ENCODE assay signal across 10 mouse cellular contexts in the genomic region with DNA sequence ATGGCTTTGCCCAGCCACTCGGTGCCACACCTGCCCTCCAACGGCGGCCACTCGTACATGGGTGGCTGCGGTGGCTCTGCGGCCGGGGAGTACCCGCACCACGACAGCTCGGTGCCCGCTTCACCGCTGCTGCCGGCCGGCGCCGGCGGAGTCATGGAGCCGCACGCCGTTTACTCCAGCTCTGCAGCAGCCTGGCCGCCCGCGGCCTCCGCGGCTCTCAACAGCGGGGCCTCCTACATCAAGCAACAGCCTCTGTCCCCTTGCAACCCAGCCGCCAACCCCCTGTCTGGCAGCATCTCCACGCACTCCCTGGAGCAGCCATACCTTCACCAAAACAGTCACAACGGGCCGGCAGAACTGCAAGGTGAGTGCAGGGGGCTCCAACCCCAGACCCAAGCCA. TPM values are rescaled to one million over a fixed set of nuclear protein-coding genes. Genes with fewer than 3 reads are reported as not detected.
A peak's percentile ranks its signal among the peaks of the same experiment; 100 is the strongest.
DNase-seq lines count a peak whose midpoint lies in the region; ATAC-seq and TF ChIP-seq lines count a peak whose summit lies in the region.
"Had no signal": no experiment of that assay in that cellular context is flagged by ENCODE, and none has a peak within 500 bp of the region (broad histone marks: within the 10 kb centered on the region; RNA-seq: fewer than 3 reads in every experiment).

No protein-coding gene starts in this region.

- H3K36me3 ChIP-seq in forebrain, embryonic 13.5 days (ENCODE audit: poor library complexity, severe bottlenecking): no peaks in the 10 kb centered on the region
- H3K36me3 ChIP-seq in limb, embryonic 15.5 days: no peaks in the 10 kb centered on the region
- H3K36me3 ChIP-seq in neural tube, embryonic 15.5 days: no peaks in the 10 kb centered on the region

- intact Hi-C loops in left cerebral cortex, adult 2 months (cut with DNase I): loop anchor here (5.0 kb wide), 1 partner anchor 188 kb away; no protein-coding TSS in a partner anchor
- intact Hi-C loops in left cerebral cortex, postnatal 10 days (cut with DNase I): no loop called here

- peaks cover 27% of the 10 kb centered on the region for H3K4me1 ChIP-seq in forebrain, embryonic 13.5 days
- peaks cover 40% of the 10 kb centered on the region for H3K4me1 ChIP-seq in limb, embryonic 15.5 days
- peaks cover 31% of the 10 kb centered on the region for H3K4me1 ChIP-seq in neural tube, embryonic 15.5 days

- TF ChIP-seq CTCF in left cerebral cortex, adult 2 months (IDR thresholded peaks at IDR 0.05): no peak

- H3K4me3 ChIP-seq in left cerebral cortex, adult 2 months: peak overlapping the region; percentile 48
- peak overlapping the region; percentile 41 for H3K4me3 ChIP-seq in forebrain, embryonic 13.5 days
- peak overlapping the region; percentile 57 for H3K4me3 ChIP-seq in limb, embryonic 15.5 days
- peak overlapping the region; percentile 37 for H3K4me3 ChIP-seq in neural tube, embryonic 15.5 days (replicated peaks)

- no peak for DNase-seq in left cerebral cortex, adult 2 months (ENCODE audit: extremely low spot score in 1 of 2, low spot score in 2 of 2)
- no peak for DNase-seq in left cerebral cortex, postnatal 10 days (ENCODE audit: extremely low spot score in 1 of 2, low spot score in 2 of 2)
- DNase-seq in embryo, embryonic 11 days: no peak
- DNase-seq in layer of hippocampus, postnatal 14 days (ENCODE audit: low spot score in 2 of 2): no peak
- no peak for DNase-seq in cerebellum, adult 18-20 months
- DNase-seq: cerebellum, postnatal 36 days; kidney, adult 11 months had no signal

- peak overlapping the region; percentile 73 for H3K4me2 ChIP-seq in forebrain, embryonic 13.5 days
- peak overlapping the region; percentile 99 for H3K4me2 ChIP-seq in limb, embryonic 15.5 days
- peak overlapping the region; percentile 67 for H3K4me2 ChIP-seq in neural tube, embryonic 15.5 days

- 1% methylated on average over 28 of the region's 30 CpGs for WGBS in forebrain, embryonic 13.5 days
- 8% methylated on average over 30 of the region's 30 CpGs for WGBS in limb, embryonic 15.5 days
- 1% methylated on average over 30 of the region's 30 CpGs for WGBS in neural tube, embryonic 15.5 days

- ATAC-seq in forebrain, embryonic 13.5 days: no peak
- ATAC-seq in limb, embryonic 15.5 days (ENCODE audit: insufficient number of reproducible peaks, low FRiP score, low TSS enrichment, low read depth): no peak
- ATAC-seq in neural tube, embryonic 15.5 days (ENCODE audit: low FRiP score): no peak

- H3K9me3 ChIP-seq in forebrain, embryonic 13.5 days (replicated peaks): no peaks in the 10 kb centered on the region
- no peaks in the 10 kb centered on the region for H3K9me3 ChIP-seq in limb, embryonic 15.5 days
- H3K9me3 ChIP-seq in neural tube, embryonic 15.5 days (replicated peaks): no peaks in the 10 kb centered on the region

- H3K9ac ChIP-seq in forebrain, embryonic 13.5 days: no peak overlapping the region
- no peak overlapping the region for H3K9ac ChIP-seq in limb, embryonic 15.5 days
- no peak overlapping the region; the same call in 1 of the 2 replicates for H3K9ac ChIP-seq in neural tube, embryonic 15.5 days (replicated peaks)

- peaks cover 99% of the 10 kb centered on the region for H3K27me3 ChIP-seq in forebrain, embryonic 13.5 days
- peaks cover 99% of the 10 kb centered on the region for H3K27me3 ChIP-seq in limb, embryonic 15.5 days
- H3K27me3 ChIP-seq in neural tube, embryonic 15.5 days (replicated peaks): peaks cover 97% of the 10 kb centered on the region

- no peak overlapping the region for H3K27ac ChIP-seq in left cerebral cortex, adult 2 months
- H3K27ac ChIP-seq in forebrain, embryonic 13.5 days: no peak overlapping the region
- no peak overlapping the region for H3K27ac ChIP-seq in limb, embryonic 15.5 days
- H3K27ac ChIP-seq in neural tube, embryonic 15.5 days (replicated peaks): no peak overlapping the region

RNA-seq across cellular contexts. Expression of gene Foxf1, which starts 0.8 kb away (rescaled TPM):
- total RNA-seq in left cerebral cortex, adult 2 months (2021): under 1 TPM; 0.79 to 0.91 TPM
- 1 to 10 TPM; 1.4 to 1.5 TPM for total RNA-seq in left cerebral cortex, postnatal 10 days (2021)
- 0.28 and 0.50 TPM in 2 replicates for polyA plus RNA-seq in forebrain, embryonic 13.5 days (2015; fragmentation: Nextera tagmentation; extraction: Ambion mirVana)
- polyA plus RNA-seq in limb, embryonic 15.5 days (2015; fragmentation: Nextera tagmentation; extraction: Ambion mirVana): 0.22 and 0.37 TPM in 2 replicates
- polyA plus RNA-seq in neural tube, embryonic 15.5 days (2015; fragmentation: Nextera tagmentation; extraction: Ambion mirVana): 1.6 and 15.7 TPM in 2 replicates
- total RNA-seq in layer of hippocampus, postnatal 14 days (2021): 1 to 10 TPM in 1 of 2 experiments, under 1 TPM in 1; 0.92 to 1.5 TPM

RNA-seq across cellular contexts. Expression of gene Mthfsd, which starts 23.2 kb away (rescaled TPM):
- total RNA-seq in left cerebral cortex, adult 2 months (2021): 10 to 100 TPM; 40.0 to 46.5 TPM
- total RNA-seq in left cerebral cortex, postnatal 10 days (2021): 10 to 100 TPM; 26.5 to 30.1 TPM
- 48.1 and 59.3 TPM in 2 replicates for polyA plus RNA-seq in forebrain, embryonic 13.5 days (2015; fragmentation: Nextera tagmentation; extraction: Ambion mirVana)
- polyA plus RNA-seq in limb, embryonic 15.5 days (2015; fragmentation: Nextera tagmentation; extraction: Ambion mirVana): 61.1 and 62.0 TPM in 2 replicates
- polyA plus RNA-seq in neural tube, embryonic 15.5 days (2015; fragmentation: Nextera tagmentation; extraction: Ambion mirVana): 50.6 and 52.5 TPM in 2 replicates
- 10 to 100 TPM; 35.6 to 35.9 TPM for total RNA-seq in layer of hippocampus, postnatal 14 days (2021)

RNA-seq across cellular contexts. Expression of gene Foxc2, which starts 31.0 kb away (rescaled TPM):
- 1 to 10 TPM; 1.5 to 2.3 TPM for total RNA-seq in left cerebral cortex, adult 2 months (2021)
- total RNA-seq in left cerebral cortex, postnatal 10 days (2021): 1 to 10 TPM; 2.8 to 3.1 TPM
- polyA plus RNA-seq in forebrain, embryonic 13.5 days (2015; fragmentation: Nextera tagmentation; extraction: Ambion mirVana): 0.79 and 0.90 TPM in 2 replicates
- polyA plus RNA-seq in limb, embryonic 15.5 days (2015; fragmentation: Nextera tagmentation; extraction: Ambion mirVana): 6.4 and 6.8 TPM in 2 replicates
- polyA plus RNA-seq in neural tube, embryonic 15.5 days (2015; fragmentation: Nextera tagmentation; extraction: Ambion mirVana): 3.4 TPM in 2 replicates
- 1 to 10 TPM in 1 of 2 experiments, under 1 TPM in 1; 0.95 to 1.6 TPM for total RNA-seq in layer of hippocampus, postnatal 14 days (2021)

RNA-seq across cellular contexts. Expression of gene Foxl1, which starts 42.7 kb away (rescaled TPM):
- total RNA-seq in left cerebral cortex, adult 2 months (2021): under 1 TPM in 1 of 2 experiments, not detected in 1; 0.21 TPM
- total RNA-seq in left cerebral cortex, postnatal 10 days (2021): under 1 TPM in 1 of 2 experiments, not detected in 1; 0.36 TPM
- 0.12 TPM in 1 of 2 replicates, not detected in the other for polyA plus RNA-seq in forebrain, embryonic 13.5 days (2015; fragmentation: Nextera tagmentation; extraction: Ambion mirVana)
- 0.20 and 0.29 TPM in 2 replicates for polyA plus RNA-seq in limb, embryonic 15.5 days (2015; fragmentation: Nextera tagmentation; extraction: Ambion mirVana)
- polyA plus RNA-seq in neural tube, embryonic 15.5 days (2015; fragmentation: Nextera tagmentation; extraction: Ambion mirVana): 0.15 and 0.51 TPM in 2 replicates
- total RNA-seq in layer of hippocampus, postnatal 14 days (2021): not detected
